Mouse (Mus musculus): ENCODE data around the gene Ier2. TPM values are rescaled to one million over a fixed set of nuclear protein-coding genes. Genes with fewer than 3 reads are reported as not detected.

The Ier2 gene
- polyA plus RNA-seq, 1 experiment from 2014 or later = 22.5 TPM

DNA sequence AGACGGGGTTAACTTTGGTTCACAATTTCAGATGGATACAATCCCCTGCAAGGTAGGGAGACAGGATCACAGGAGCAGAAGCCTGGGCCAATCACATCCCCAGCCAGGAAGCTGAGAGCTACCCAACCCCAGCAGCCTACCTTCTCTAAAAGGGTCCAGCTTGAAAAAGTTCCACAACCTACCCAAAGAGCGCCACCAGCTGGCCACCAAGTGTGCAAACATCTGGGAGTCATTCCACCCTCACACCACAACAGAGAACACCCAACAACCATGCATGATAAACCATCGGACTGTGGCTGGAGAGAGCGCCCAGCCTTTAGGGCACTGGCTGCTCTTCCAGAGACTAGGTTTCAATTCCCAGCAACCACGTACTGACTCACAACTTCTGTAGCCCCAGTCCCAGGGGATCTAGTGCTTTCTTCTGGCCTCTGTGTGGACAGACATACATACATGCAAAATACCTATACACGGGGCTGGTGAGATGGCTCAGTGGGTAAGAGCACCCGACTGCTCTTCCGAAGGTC, 41.5 kb downstream of the Ier2 start:
- Histone ChIP-seq H3K9me3 (ENCODE audit: control insufficient read depth, low read length) (no peaks in the 10 kb centered on the region), H3K36me3 (ENCODE audit: control insufficient read depth, insufficient read depth) (no peaks in the 10 kb centered on the region), H3K27ac (ENCODE audit: low read length) (no peak overlapping the region), H3K9ac (replicated peaks; ENCODE audit: low read depth, low read length) (no peak overlapping the region), H3K4me1 (replicated peaks; ENCODE audit: control insufficient read depth, insufficient read depth, low read length) (no peaks in the 10 kb centered on the region), H3K4me2 (ENCODE audit: low read length) (no peak overlapping the region), H3K27me3 (replicated peaks; ENCODE audit: control insufficient read depth, insufficient read depth, low read length) (no peaks in the 10 kb centered on the region), H3K4me3 (replicated peaks; ENCODE audit: low read length) (no peak overlapping the region)
- no peak for ATAC-seq
- 80% methylated on average over 8 of the region's 8 CpGs for WGBS

DNA sequence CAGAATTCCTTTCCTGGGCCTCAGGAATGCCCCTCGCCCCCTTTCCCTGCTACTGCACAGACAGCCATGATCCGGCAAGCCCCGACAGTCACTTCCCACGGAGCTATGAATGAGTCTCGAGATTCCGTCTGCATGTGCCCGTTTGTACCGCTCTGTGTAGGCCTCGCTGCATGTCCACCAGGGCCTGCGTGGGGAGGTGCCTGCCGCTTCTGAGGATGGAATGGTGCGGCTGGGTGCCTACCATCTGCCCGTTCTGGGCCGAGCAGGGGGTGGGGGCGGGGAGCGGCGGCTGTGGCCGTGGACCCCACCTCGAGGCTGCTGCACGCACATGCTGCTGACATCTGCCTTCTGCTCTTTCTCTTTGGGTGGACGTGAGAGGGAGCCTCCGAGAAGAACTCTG, 45.6 kb downstream of the Ier2 start:
- no peaks in the 10 kb centered on the region for H3K4me1 ChIP-seq (replicated peaks; ENCODE audit: control insufficient read depth, insufficient read depth, low read length)
- no peaks in the 10 kb centered on the region for H3K36me3 ChIP-seq (ENCODE audit: control insufficient read depth, insufficient read depth)
- WGBS = 51% methylated on average over 22 of the region's 22 CpGs
- H3K4me2 ChIP-seq (ENCODE audit: low read length) = no peak overlapping the region
- no peak overlapping the region for H3K9ac ChIP-seq (replicated peaks; ENCODE audit: low read depth, low read length)
- H3K27me3 ChIP-seq (replicated peaks; ENCODE audit: control insufficient read depth, insufficient read depth, low read length) = no peaks in the 10 kb centered on the region
- ATAC-seq = no peak
- no peaks in the 10 kb centered on the region for H3K9me3 ChIP-seq (ENCODE audit: control insufficient read depth, low read length)
- H3K4me3 ChIP-seq (replicated peaks; ENCODE audit: low read length) = no peak overlapping the region
- H3K27ac ChIP-seq (ENCODE audit: low read length) = no peak overlapping the region

DNA sequence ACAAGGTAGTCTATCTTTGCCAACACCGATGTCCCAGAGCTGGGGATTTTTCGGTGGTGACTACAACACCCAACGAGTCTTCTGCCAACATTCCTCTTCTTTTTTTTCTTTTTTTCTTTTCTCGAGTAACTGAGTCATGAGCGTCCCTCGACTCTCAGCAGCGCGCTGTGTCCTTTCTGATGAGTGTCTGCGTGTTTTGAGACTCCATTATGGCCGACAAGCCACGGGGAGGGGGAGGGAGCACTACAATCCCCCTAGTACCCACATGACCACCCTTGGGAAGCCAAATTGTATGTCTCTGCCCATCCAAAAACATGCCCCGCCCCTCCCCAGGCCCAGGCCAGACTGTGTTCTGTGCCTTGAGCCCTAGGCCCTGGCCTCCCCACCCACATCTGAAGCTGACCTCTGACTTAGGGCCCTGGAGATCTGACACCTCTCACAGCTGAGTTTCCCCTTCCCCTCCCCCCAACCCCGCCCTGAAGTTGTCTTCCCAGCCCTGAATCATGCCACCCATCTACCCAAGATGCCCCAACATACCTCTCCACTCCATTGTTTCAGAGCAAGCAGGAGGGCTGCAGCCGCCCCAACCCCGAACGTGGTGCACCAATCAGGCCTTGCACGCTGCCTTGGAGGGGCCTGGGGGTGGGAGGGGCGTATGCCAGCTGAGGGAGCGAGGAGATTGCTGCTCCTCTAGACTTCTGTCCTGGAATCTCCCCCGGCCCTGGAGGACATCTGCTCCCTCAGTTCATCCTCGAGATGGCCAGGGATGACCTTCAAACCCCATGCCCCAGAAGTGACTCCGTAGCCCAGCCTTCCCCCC, 46.8 kb downstream of the Ier2 start:
- Histone ChIP-seq H3K27me3 (replicated peaks; ENCODE audit: control insufficient read depth, insufficient read depth, low read length) (no peaks in the 10 kb centered on the region), H3K4me3 (replicated peaks; ENCODE audit: low read length) (no peak overlapping the region), H3K9ac (replicated peaks; ENCODE audit: low read depth, low read length) (no peak overlapping the region), H3K27ac (ENCODE audit: low read length) (no peak overlapping the region), H3K36me3 (ENCODE audit: control insufficient read depth, insufficient read depth) (no peaks in the 10 kb centered on the region), H3K4me2 (ENCODE audit: low read length) (no peak overlapping the region), H3K4me1 (replicated peaks; ENCODE audit: control insufficient read depth, insufficient read depth, low read length) (no peaks in the 10 kb centered on the region), H3K9me3 (ENCODE audit: control insufficient read depth, low read length) (no peaks in the 10 kb centered on the region)
- ATAC-seq = no peak
- 29% methylated on average over 22 of the region's 22 CpGs for WGBS

DNA sequence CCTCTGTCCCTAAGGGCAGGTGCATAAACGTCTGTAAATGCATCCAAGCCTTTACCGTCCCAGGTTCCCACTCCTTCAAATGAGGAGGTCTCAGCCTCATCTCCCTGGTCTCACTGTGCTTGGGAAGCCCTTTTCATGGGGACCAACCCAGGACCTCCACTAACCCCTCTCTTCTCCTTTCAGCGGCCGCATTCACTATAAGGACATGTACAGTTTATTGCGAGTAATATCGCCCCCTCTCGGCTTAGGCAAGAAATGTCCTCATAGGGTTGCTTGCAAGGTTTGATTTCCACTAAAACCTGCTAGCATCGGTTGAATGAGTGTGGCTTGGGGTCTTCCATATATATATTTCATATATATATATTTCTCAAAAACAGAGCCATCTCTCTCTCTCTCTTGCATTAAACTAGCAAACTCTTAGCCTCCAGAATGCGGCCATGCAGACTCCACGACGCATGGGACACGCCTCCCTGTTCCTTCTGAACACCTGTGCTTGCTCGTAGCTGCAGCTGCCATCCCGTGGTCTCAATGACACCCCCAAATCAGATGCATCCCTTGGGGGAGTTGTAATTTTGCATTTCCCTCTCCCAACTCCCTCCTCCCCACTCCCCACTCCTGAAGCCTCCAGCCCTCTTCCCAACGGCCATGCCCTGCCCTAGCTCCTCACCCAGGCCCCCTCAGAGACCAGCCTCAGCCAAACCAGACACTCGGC, 48.0 kb downstream of the Ier2 start:
- Histone ChIP-seq H3K27ac (ENCODE audit: low read length) (no peak overlapping the region), H3K9me3 (ENCODE audit: control insufficient read depth, low read length) (no peaks in the 10 kb centered on the region), H3K4me3 (replicated peaks; ENCODE audit: low read length) (no peak overlapping the region), H3K27me3 (replicated peaks; ENCODE audit: control insufficient read depth, insufficient read depth, low read length) (no peaks in the 10 kb centered on the region), H3K9ac (replicated peaks; ENCODE audit: low read depth, low read length) (no peak overlapping the region), H3K4me1 (replicated peaks; ENCODE audit: control insufficient read depth, insufficient read depth, low read length) (no peaks in the 10 kb centered on the region), H3K4me2 (ENCODE audit: low read length) (no peak overlapping the region), H3K36me3 (ENCODE audit: control insufficient read depth, insufficient read depth) (no peaks in the 10 kb centered on the region)
- 28% methylated on average over 16 of the region's 16 CpGs for WGBS
- ATAC-seq = no peak

Other genes starting within 250 kb of the Ier2 start
- 63.4 and 73.3 TPM in 2 replicates for gene Trmt1, start 23.5 kb upstream of the Ier2 start, polyA plus RNA-seq (2015; fragmentation: Nextera tagmentation; extraction: Ambion mirVana)
- gene Nacc1, start 25.0 kb upstream of the Ier2 start, polyA plus RNA-seq (2015; fragmentation: Nextera tagmentation; extraction: Ambion mirVana) = 15.5 and 15.7 TPM in 2 replicates
- gene Lyl1, start 38.6 kb upstream of the Ier2 start, polyA plus RNA-seq (2015; fragmentation: Nextera tagmentation; extraction: Ambion mirVana) = 2.6 and 2.9 TPM in 2 replicates
- gene G430095P16Rik, start 60.2 kb upstream of the Ier2 start, polyA plus RNA-seq (2015; fragmentation: Nextera tagmentation; extraction: Ambion mirVana) = 2.0 and 2.2 TPM in 2 replicates
- gene Nfix, start 137.5 kb upstream of the Ier2 start, polyA plus RNA-seq (2015; fragmentation: Nextera tagmentation; extraction: Ambion mirVana) = 440 and 546 TPM in 2 replicates
- 8.2 and 8.7 TPM in 2 replicates for gene Dand5, start 160.0 kb upstream of the Ier2 start, polyA plus RNA-seq (2015; fragmentation: Nextera tagmentation; extraction: Ambion mirVana)
- gene Gadd45gip1, start 168.7 kb upstream of the Ier2 start, polyA plus RNA-seq (2015; fragmentation: Nextera tagmentation; extraction: Ambion mirVana) = 31.3 and 34.3 TPM in 2 replicates
- gene Rad23a, start 177.8 kb upstream of the Ier2 start, polyA plus RNA-seq (2015; fragmentation: Nextera tagmentation; extraction: Ambion mirVana) = 84.8 and 86.5 TPM in 2 replicates
- 610 and 631 TPM in 2 replicates for gene Calr, start 184.1 kb upstream of the Ier2 start, polyA plus RNA-seq (2015; fragmentation: Nextera tagmentation; extraction: Ambion mirVana)
- 126 TPM in 2 replicates for gene Farsa, start 194.1 kb upstream of the Ier2 start, polyA plus RNA-seq (2015; fragmentation: Nextera tagmentation; extraction: Ambion mirVana)
- 51.0 and 54.3 TPM in 2 replicates for gene Syce2, start 209.3 kb upstream of the Ier2 start, polyA plus RNA-seq (2015; fragmentation: Nextera tagmentation; extraction: Ambion mirVana)
- 35.5 and 39.1 TPM in 2 replicates for gene Gcdh, start 231.1 kb upstream of the Ier2 start, polyA plus RNA-seq (2015; fragmentation: Nextera tagmentation; extraction: Ambion mirVana)
- gene Klf1, start 239.1 kb upstream of the Ier2 start, polyA plus RNA-seq (2015; fragmentation: Nextera tagmentation; extraction: Ambion mirVana) = 0.73 and 0.85 TPM in 2 replicates
- gene Dnase2a, start 245.7 kb upstream of the Ier2 start, polyA plus RNA-seq (2015; fragmentation: Nextera tagmentation; extraction: Ambion mirVana) = 5.4 and 5.5 TPM in 2 replicates

Data from forebrain, embryonic 16.5 days (tissue).